Mouse (Mus musculus): ENCODE data around the gene Tmppe. TPM values are rescaled to one million over a fixed set of nuclear protein-coding genes. Genes with fewer than 3 reads are reported as not detected.
A peak's percentile ranks its signal among the peaks of the same experiment; 100 is the strongest.
"Not testable (repeated sequence)": the region's sequence is repeated elsewhere in the genome, so short reads cannot be mapped to it uniquely, and the experiment has no call there.

The Tmppe gene
- 1.2 TPM in 2 replicates for polyA plus RNA-seq (2012; rRNA removed)

GRCm38 (mm10) chr9:114400949-114401684 lies at the start of gene Tmppe, which contains the start of gene Glb1:
Gene Tmppe (plus strand): TSS chr9:114401105.
Gene Glb1 (plus strand): TSS chr9:114401076.
- Histone ChIP-seq H3K36me3 (ENCODE audit: control insufficient read depth, insufficient read depth, low read length) (no peaks in the 10 kb centered on the region), H3K27me3 (ENCODE audit: control insufficient read depth, insufficient read depth, low read length) (no peaks in the 10 kb centered on the region; the same call in 1 of the 2 replicates), H3K4me1 (ENCODE audit: control insufficient read depth, insufficient read depth, low read length) (peaks cover 10% of the 10 kb centered on the region), H3K4me3 (ENCODE audit: control insufficient read depth, low read depth, low read length) (peak within 1 kb of the TSS; percentile 70), H3K27ac (ENCODE audit: control insufficient read depth, insufficient read depth, low read depth, low read length) (peak within 1 kb of the TSS; percentile 63)
- TF ChIP-seq POLR2A (IDR thresholded peaks at IDR 0.05; ENCODE audit: control insufficient read depth, low read depth, low read length) = no peak
- no peak for TF ChIP-seq CTCF (IDR thresholded peaks at IDR 0.05; ENCODE audit: control insufficient read depth, insufficient read depth, insufficient replicate concordance, low read depth, low read length)

- peak overlapping the region; percentile 99 for H3K27ac ChIP-seq (ENCODE audit: control insufficient read depth, insufficient read depth, low read depth, low read length)
- H3K27me3 ChIP-seq (ENCODE audit: control insufficient read depth, insufficient read depth, low read length) = no peaks in the 10 kb centered on the region
- no peaks in the 10 kb centered on the region; the same call in 1 of the 2 replicates for H3K36me3 ChIP-seq (ENCODE audit: control insufficient read depth, insufficient read depth, low read length)
- peak overlapping the region; percentile 95 for H3K4me3 ChIP-seq (ENCODE audit: control insufficient read depth, low read depth, low read length)
- no peak for TF ChIP-seq CTCF (IDR thresholded peaks at IDR 0.05; ENCODE audit: control insufficient read depth, insufficient read depth, insufficient replicate concordance, low read depth, low read length)
- TF ChIP-seq POLR2A (IDR thresholded peaks at IDR 0.05; ENCODE audit: control insufficient read depth, low read depth, low read length) = peak; percentile 65
- H3K4me1 ChIP-seq (ENCODE audit: control insufficient read depth, insufficient read depth, low read length) = peaks cover 4% of the 10 kb centered on the region; the same call in 1 of the 2 replicates
Observed at GRCm38 (mm10) chr9:114367783-114368470, 33.0 kb upstream of the Tmppe start.

- TF ChIP-seq POLR2A (IDR thresholded peaks at IDR 0.05; ENCODE audit: control insufficient read depth, low read depth, low read length) = no peak
- no peak for TF ChIP-seq CTCF (IDR thresholded peaks at IDR 0.05; ENCODE audit: control insufficient read depth, insufficient read depth, insufficient replicate concordance, low read depth, low read length)
- H3K27me3 ChIP-seq (ENCODE audit: control insufficient read depth, insufficient read depth, low read length) = no peaks in the 10 kb centered on the region
- no peaks in the 10 kb centered on the region; the same call in 1 of the 2 replicates for H3K36me3 ChIP-seq (ENCODE audit: control insufficient read depth, insufficient read depth, low read length)
- H3K4me3 ChIP-seq (ENCODE audit: control insufficient read depth, low read depth, low read length) = peak overlapping the region; percentile 95
- peak overlapping the region; percentile 99 for H3K27ac ChIP-seq (ENCODE audit: control insufficient read depth, insufficient read depth, low read depth, low read length)
- peaks cover 4% of the 10 kb centered on the region; the same call in 1 of the 2 replicates for H3K4me1 ChIP-seq (ENCODE audit: control insufficient read depth, insufficient read depth, low read length)
Observed at GRCm38 (mm10) chr9:114368471-114368858, 32.4 kb upstream of the Tmppe start.

GRCm38 (mm10) chr9:114369389-114369788 lies 31.5 kb upstream of the Tmppe start:
- H3K4me3 ChIP-seq (ENCODE audit: control insufficient read depth, low read depth, low read length) = peak overlapping the region; percentile 2
- not testable (repeated sequence) for H3K27me3 ChIP-seq (ENCODE audit: control insufficient read depth, insufficient read depth, low read length); H3K4me1 ChIP-seq (ENCODE audit: control insufficient read depth, insufficient read depth, low read length); H3K36me3 ChIP-seq (ENCODE audit: control insufficient read depth, insufficient read depth, low read length); H3K27ac ChIP-seq (ENCODE audit: control insufficient read depth, insufficient read depth, low read depth, low read length)

- not testable (repeated sequence) for H3K27ac ChIP-seq (ENCODE audit: control insufficient read depth, insufficient read depth, low read depth, low read length); H3K36me3 ChIP-seq (ENCODE audit: control insufficient read depth, insufficient read depth, low read length); H3K4me3 ChIP-seq (ENCODE audit: control insufficient read depth, low read depth, low read length); H3K27me3 ChIP-seq (ENCODE audit: control insufficient read depth, insufficient read depth, low read length); H3K4me1 ChIP-seq (ENCODE audit: control insufficient read depth, insufficient read depth, low read length)
Observed at GRCm38 (mm10) chr9:114371717-114372116, 29.2 kb upstream of the Tmppe start.

GRCm38 (mm10) chr9:114375276-114375962 lies 25.5 kb upstream of the Tmppe start:
- Histone ChIP-seq H3K27ac (ENCODE audit: control insufficient read depth, insufficient read depth, low read depth, low read length) (no peak overlapping the region), H3K36me3 (ENCODE audit: control insufficient read depth, insufficient read depth, low read length) (no peaks in the 10 kb centered on the region; the same call in none of the 2 replicates), H3K4me1 (ENCODE audit: control insufficient read depth, insufficient read depth, low read length) (no peaks in the 10 kb centered on the region), H3K27me3 (ENCODE audit: control insufficient read depth, insufficient read depth, low read length) (no peaks in the 10 kb centered on the region), H3K4me3 (ENCODE audit: control insufficient read depth, low read depth, low read length) (no peak overlapping the region)
- TF ChIP-seq CTCF (IDR thresholded peaks at IDR 0.05; ENCODE audit: control insufficient read depth, insufficient read depth, insufficient replicate concordance, low read depth, low read length) (no peak), POLR2A (IDR thresholded peaks at IDR 0.05; ENCODE audit: control insufficient read depth, low read depth, low read length) (0 out of 2 replicates have a peak, but pooled peaks have one; percentile 19)

GRCm38 (mm10) chr9:114377168-114377567 lies 23.7 kb upstream of the Tmppe start:
- H3K36me3 ChIP-seq (ENCODE audit: control insufficient read depth, insufficient read depth, low read length) = no peaks in the 10 kb centered on the region; the same call in 1 of the 2 replicates
- TF ChIP-seq POLR2A (IDR thresholded peaks at IDR 0.05; ENCODE audit: control insufficient read depth, low read depth, low read length) = no peak
- TF ChIP-seq CTCF (IDR thresholded peaks at IDR 0.05; ENCODE audit: control insufficient read depth, insufficient read depth, insufficient replicate concordance, low read depth, low read length) = no peak

More at GRCm38 (mm10) chr9:114377168-114377567, 23.7 kb upstream of the Tmppe start:
- no peak overlapping the region for H3K27ac ChIP-seq (ENCODE audit: control insufficient read depth, insufficient read depth, low read depth, low read length)
- H3K4me3 ChIP-seq (ENCODE audit: control insufficient read depth, low read depth, low read length) = no peak overlapping the region
- no peaks in the 10 kb centered on the region for H3K4me1 ChIP-seq (ENCODE audit: control insufficient read depth, insufficient read depth, low read length)
- H3K27me3 ChIP-seq (ENCODE audit: control insufficient read depth, insufficient read depth, low read length) = no peaks in the 10 kb centered on the region

Measured in testis, adult 2 months (tissue).